Mouse (Mus musculus) lung, postnatal 4 days (tissue): Measurements from ENCODE around the gene Rxrg.

Experiments used
- DNase-seq, 2 experiments: peaks; one replicate each; pipeline ENCODE4 v3.0.0; 2021

Gene Rxrg

DNA sequence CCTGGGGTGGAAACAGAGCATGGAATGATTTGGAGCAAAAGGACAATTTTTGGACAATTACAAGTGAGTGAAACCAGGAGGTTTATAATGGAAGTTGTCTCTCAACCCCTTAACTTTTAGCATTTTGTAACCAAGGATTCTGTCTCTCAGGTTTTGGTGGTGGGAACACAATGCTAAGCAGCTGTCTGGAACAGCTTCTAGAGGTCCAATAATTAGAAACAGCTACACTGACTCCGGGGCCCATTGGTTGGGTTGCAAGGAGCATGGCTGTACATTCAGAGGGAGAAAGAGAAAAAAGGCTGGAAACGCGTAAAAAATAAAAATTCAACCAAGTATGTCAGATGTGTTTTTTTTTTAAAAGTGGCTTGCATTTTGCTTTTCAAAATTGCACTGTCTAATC is 50.5 kb downstream of the Rxrg start:
- DNase-seq = no peak

DNA sequence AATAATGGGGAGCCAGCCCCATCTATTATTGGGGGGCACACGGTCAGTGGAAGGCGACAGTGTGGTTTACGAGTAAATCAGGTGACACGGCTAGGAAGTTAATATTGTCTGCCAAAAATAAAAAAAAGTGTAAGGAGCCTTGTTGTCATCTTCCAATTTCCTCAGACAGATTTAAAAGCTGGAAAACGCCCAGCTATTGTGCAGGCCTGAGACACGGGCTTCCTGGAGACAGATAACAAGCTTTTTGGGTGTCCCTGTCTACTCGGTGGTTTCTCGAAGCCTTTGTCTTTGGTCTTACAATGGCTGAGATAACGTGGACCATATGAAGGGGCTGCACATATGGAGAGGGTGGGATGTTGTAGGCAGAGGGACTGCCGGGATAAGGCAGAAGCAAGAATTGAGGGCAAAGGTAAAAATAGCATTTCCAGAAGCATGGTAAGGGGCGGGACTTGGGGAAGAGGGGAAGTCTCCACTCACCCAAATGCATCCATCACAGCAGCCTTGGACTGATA is 51.0 kb downstream of the Rxrg start:
- no peak for DNase-seq

DNA sequence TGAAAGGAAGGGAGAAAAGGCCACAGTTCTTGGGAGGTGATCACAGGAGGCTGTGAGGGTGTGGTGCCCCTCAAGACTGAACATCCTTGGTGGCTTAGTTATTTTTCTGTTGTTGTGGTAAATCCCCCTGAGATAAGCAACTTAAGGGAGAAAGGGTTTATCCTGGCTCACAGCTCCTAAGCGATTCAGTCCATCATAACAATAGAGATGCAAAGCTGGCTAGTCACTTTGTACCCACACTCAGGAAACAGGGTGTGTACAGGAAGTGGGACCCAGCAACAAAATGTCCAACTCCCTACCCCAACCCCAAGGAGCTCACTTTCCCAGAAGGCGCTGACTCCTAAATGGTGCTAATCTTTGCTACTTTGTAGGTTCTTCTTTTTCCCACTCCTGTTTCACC is 54.2 kb downstream of the Rxrg start:
- DNase-seq = no peak

DNA sequence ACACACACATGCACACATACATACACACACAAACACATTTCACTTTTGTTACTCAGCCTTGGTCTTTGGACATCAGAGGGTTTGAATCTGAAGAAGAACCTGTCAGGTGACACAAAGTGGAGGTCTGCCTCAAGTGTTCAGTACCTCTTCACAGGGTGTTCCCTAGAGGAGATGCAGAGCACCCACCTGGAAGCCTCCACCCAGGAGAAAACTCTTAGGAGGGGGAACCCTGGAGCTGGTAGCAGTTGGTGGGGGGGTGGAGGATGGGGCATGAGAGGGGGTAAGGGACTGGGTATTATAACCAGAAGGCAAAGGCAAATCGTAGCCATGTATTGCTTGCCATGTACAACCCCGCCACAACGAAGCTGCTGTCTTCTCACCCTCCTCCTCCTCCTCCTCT is 60.9 kb downstream of the Rxrg start:
- no peak for DNase-seq

DNA sequence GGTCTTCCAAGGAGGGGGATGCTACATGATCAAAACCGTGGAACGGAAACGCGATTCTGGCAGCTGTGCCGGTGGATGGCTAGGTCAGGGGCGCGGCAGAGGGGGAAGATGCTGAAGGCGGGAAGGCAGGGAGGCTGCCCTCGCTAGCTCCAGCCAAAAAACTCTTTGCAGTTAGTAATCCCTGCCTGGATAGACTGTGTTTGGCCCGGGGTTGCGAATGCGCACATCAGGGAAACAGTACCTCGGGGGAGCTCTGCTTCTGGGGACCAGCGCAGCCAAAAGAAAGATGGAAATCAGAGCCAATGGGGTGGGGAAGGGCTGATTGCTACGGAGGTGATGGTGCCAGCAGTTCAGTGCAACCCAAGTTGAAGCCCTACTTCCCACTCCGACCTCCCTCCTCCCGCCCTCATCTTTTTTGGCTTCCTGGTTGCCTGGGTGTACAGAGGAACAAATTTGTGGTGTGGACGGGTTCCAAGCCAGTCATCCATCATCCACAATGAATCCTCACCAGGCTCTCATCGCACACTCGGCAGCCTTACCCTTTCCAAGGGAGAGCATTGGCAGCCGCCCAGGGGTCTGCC is 62.4 kb downstream of the Rxrg start:
- peak; percentile 46 for DNase-seq

DNA sequence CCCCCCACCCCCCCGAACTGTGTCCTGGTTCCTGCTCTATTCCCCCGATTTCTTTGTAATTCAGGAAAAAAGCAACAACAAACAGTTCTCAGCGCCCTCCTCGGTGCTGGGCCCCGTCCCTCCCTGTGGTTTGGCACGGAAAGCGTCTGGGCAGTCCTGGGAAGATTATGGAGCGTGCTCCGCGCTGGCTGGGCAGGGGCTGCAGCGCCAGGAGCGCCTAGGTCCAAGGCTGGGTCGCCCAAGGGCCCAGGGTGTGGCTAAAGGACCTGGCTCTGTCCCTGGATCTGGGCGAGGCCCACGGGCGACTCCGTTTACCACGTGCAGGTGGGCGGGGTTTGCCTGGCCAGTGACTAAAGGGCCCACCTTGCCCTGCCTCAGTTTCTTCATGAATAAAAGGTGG is 62.9 kb downstream of the Rxrg start:
- DNase-seq = peak; percentile 17 to 53

DNA sequence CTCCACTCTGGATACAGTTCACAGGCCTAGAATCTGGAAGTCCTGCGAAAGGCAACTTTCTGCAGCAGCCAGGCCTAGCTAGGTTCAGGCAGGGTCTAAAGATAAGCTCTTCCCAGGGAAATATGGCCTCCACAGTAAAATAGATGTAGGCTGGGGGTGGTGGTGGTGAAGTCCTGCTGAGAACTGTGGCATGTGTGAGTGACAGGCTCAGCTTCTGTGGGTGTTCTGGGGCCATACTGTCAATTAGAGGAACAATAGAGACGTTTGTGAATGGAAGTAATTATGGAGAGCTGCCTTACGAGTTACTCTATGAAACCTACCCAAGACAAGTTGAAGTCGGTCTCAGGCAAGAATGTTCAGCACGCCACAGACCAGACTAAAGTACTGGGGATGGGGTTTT is 65.0 kb downstream of the Rxrg start:
- DNase-seq = no peak

DNA sequence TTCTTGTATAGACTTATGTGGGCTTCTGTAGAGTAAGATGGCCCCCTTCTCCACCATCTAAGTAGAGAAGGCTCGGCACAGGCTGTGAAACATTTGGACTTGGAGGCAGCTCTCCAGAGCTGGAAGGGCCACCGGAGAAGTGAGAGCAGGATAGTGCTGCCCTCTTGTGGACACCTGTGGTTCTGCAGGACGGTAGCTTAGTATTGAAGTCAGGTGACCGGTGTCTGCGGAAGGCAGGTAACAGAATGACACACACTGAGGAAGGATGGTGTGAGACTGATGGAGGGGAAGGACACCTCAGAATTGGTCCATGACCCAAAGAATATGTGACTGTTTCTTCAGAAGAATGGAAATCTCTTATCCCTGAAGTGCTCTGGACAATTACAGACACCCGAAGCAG is 71.6 kb downstream of the Rxrg start:
- DNase-seq = peak in 1 of 2 experiments; percentile 47

DNA sequence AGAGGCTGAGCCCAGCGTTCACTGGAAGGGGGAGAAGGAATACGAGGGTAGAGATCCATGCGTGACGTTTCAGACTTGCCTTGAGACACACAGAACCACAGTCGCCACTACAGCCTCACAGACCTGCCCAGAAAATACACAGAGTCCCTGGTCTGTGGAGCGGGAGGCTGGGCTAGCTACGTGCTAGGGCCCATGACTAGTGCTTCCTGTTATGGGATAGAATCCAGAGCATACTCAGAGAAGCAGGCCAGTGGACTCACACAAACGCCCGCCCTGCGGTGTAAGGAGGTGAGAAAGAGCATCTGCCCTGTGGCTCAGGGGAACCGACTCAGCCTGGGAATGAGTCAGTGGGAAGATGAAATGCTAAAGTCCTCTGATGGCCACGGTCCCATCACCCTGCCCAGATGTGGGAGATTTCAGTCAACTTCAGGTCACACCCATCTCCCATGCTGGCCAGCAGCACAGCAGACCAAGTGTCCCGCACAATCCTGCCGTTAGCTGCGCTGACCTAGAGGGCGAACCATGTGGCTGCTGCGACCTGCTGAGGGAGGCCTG is 74.3 kb downstream of the Rxrg start:
- no peak for DNase-seq

DNA sequence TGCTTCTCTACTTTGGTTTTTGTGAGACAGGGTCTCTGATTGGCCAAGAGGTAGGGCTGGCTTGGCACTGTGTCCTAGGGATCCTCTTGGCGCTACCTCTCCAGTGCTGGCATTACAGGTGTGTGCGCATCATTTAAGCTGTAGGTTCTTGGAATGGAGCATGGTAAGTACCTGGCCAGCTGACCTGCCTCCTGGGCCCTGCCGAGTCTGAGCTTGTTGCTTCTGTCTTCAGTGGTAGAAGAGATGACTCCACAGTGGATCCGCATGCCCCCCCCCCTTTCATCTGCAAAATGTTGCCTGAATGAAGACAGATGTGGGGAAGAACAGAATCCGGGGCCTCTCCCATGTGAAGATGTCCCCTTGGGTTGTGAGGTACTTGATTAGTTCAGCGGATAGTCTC is 80.9 kb downstream of the Rxrg start:
- DNase-seq = no peak

DNA sequence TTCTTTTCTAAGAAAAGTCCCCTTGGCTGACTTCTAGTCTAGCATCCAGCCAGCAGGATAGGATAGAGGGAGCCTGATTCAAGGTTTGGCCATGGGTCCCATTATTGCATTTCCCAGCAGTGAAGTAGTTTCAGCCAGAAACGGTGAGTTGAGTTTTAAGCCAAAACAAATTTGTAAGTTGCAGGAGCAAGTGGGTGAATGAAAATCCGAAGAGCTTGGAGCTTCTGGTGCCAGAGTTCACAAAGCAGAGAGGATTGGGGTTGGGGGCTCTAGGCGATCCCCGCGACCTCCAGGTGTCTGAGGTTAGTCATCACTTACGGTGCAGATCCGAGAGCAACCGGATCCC is 89.8 kb downstream of the Rxrg start:
- DNase-seq = no peak

DNA sequence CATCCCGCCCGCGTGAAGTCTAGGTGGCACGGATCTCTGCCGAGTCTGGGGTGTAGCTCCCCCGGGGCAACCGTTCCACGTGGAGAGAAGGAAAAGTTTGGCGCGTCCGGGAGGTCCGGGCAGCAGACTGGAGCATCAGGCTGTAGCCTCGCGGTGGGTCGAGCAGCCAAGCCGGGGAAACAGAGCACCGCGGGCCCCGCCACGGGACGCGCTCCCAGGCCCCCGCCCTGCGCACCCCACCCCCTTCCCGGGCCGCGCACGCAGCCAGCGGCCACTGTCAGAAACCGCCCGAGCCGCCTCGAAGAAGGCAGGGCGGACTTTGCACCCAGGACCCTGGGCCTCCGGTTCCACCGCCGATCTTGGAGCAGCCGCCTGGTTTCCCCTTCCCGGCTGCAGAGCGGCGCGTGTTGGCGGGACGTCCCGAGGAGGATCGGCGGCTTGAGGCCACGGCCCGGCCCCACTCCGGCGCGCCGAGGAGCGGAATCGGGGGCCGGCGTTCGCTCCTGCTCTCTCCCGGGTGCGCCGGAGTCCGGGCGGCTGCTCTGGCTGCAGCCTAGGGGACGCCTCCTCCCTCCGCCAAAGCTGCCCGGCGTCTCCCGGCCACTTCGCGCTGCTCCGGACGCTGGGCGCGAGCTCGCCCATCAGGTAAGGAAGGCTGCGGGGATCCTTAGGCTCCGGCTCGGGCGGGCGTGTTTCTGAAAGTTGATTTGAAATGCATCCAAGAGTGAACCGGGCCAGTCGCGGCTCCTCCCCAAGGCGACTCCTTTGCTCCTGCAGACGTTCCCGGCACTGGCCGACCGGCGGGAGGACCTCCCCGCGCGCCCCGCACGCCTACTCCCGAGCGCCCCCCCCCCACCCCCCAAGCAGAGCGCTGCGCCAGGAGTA is 90.4 kb downstream of the Rxrg start:
- peak; percentile 18 to 42 for DNase-seq

DNA sequence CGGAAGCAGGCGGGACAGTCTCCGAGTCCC is 90.9 kb downstream of the Rxrg start, which contains the start of gene Lmx1a:
Lmx1a (plus strand) TSS at position 6 of the 30 bp plus-strand sequence.
- no peak for DNase-seq
